Mouse (Mus musculus) embryonic fibroblast, embryonic 13.5 days (primary cell): ENCODE measurements around the gene Gata3.

ENCODE experiments used
- CTCF ChIP-seq: IDR thresholded peaks from 2 replicates; pipeline ENCODE4 v1.5.1; 2011; ENCODE audit warnings: mild to moderate bottlenecking, control low read depth, low read length, moderate library complexity, borderline replicate concordance; ENCODE audit not compliant: insufficient read depth
- POLR2A ChIP-seq: IDR thresholded peaks from 2 replicates; pipeline ENCODE4 v1.6.1; 2011; ENCODE audit warnings: low read depth, mild to moderate bottlenecking, control low read depth, low read length, moderate library complexity

GRCm38 (mm10) chr2:9881611-9882023 lies 8.2 kb downstream of the Gata3 start:
- TF ChIP-seq CTCF (no peak), POLR2A (no peak)
